Mouse (Mus musculus) kidney, embryonic 15.5 days (tissue): ENCODE data around the gene Cacna1f. TPM values are rescaled to one million over a fixed set of nuclear protein-coding genes. Genes with fewer than 3 reads are reported as not detected.

Experiments
- ATAC-seq: fragments of 200-750 bp; cut with Nextera tagmentation; replicated peaks from 2 replicates; pipeline ENCODE4 v1.8.0; 2017; ENCODE audit warnings: moderate TSS enrichment; ENCODE audit not compliant: low FRiP score
- H3K27ac ChIP-seq: fragments of 300-500 bp; sonication (generic); 2 replicates; pipeline ENCODE4 v1.5.1; 2015; ENCODE audit warnings: mild to moderate bottlenecking, inconsistent platforms
- H3K27me3 ChIP-seq: fragments of 300-500 bp; sonication (generic); 2 replicates; pipeline ENCODE4 v1.6.1; 2015; ENCODE audit warnings: inconsistent platforms
- H3K36me3 ChIP-seq: fragments of 300-500 bp; sonication (generic); 2 replicates; pipeline ENCODE4 v1.6.1; 2015; ENCODE audit warnings: inconsistent platforms
- H3K4me1 ChIP-seq: fragments of 300-500 bp; sonication (generic); 2 replicates; pipeline ENCODE4 v1.6.1; 2015; ENCODE audit warnings: inconsistent platforms
- H3K4me2 ChIP-seq: fragments of 300-500 bp; sonication (generic); 2 replicates; pipeline ENCODE4 v1.6.1; 2015; ENCODE audit warnings: moderate library complexity, mild to moderate bottlenecking, inconsistent platforms
- H3K4me3 ChIP-seq: fragments of 300-500 bp; sonication (generic); replicated peaks from 2 replicates; pipeline ENCODE4 v1.5.1; 2015; ENCODE audit warnings: mild to moderate bottlenecking, inconsistent platforms
- H3K9ac ChIP-seq: fragments of 300-500 bp; sonication (generic); 2 replicates; pipeline ENCODE4 v1.6.1; 2015; ENCODE audit warnings: mild to moderate bottlenecking, inconsistent platforms
- H3K9me3 ChIP-seq: fragments of 300-500 bp; sonication (generic); replicated peaks from 2 replicates; pipeline ENCODE4 v1.6.1; 2016; ENCODE audit warnings: inconsistent platforms
- WGBS: fragments of 180-500 bp; shearing (Covaris S2); methylation state at CpG from one replicate; pipeline ENCODE4 v1.1.7; 2015; ENCODE audit warnings: mixed read lengths; 5-methylcytosine and 5-hydroxymethylcytosine counted together
- polyA plus RNA-seq: library from polyadenylated mRNA; unstranded; fragments of >200 nt; fragmentation: Nextera tagmentation; extraction: Ambion mirVana; gene quantifications from 2 replicates; pipeline ENCODE4 v1.2.1, GENCODE M21; 2015

Gene Cacna1f
- polyA plus RNA-seq, 1 experiment from 2014 or later = not detected

DNA sequence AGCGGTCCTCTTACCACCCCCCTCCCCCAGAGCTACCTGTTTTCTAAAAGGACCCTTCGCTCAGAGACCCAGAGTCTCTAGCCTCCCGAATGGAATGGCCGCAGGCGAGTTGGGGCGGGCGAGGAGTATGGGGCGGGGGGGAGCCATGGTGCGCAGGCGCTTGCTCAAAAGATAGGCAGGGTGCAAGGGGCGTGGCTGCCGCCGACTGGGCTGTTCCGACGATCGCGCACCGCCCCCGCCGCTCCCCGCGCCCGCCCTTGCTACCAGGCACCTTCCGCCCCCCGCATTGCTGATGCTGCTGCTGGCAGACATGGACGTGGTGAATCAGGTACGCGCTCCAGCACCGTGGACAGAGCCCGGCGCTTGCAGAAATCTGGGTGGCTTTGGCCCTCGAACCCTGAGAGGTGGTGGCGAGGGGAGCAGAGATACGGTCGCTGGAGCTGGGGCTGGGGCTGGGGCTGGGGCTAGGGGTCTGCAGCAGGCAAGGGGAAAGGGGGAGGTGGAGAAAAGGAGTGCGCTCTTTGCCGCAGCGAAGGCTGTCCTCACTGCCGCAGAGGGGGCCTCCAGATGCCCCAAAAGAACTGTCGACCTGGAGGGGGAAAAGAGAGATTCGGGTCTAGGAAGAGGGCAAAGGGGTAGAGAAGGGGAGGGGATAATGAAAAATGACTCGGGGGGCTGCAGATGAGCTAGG, 31.7 kb downstream of the Cacna1f start, which contains the start of gene Syp:
Syp (plus strand) TSS at position 71 of the 691 bp plus-strand sequence.
- peak; percentile 89 for ATAC-seq
- no peaks in the 10 kb centered on the region for H3K36me3 ChIP-seq
- H3K27me3 ChIP-seq = peaks cover 17% of the 10 kb centered on the region
- H3K4me3 ChIP-seq = peak within 1 kb of the TSS; percentile 36
- H3K4me2 ChIP-seq = peak within 1 kb of the TSS; percentile 55
- no peak within 1 kb of the TSS for H3K9ac ChIP-seq
- H3K27ac ChIP-seq = no peak within 1 kb of the TSS
- WGBS = 25% methylated on average over 25 of the region's 42 CpGs
- H3K4me1 ChIP-seq = no peaks in the 10 kb centered on the region
- no peaks in the 10 kb centered on the region for H3K9me3 ChIP-seq

DNA sequence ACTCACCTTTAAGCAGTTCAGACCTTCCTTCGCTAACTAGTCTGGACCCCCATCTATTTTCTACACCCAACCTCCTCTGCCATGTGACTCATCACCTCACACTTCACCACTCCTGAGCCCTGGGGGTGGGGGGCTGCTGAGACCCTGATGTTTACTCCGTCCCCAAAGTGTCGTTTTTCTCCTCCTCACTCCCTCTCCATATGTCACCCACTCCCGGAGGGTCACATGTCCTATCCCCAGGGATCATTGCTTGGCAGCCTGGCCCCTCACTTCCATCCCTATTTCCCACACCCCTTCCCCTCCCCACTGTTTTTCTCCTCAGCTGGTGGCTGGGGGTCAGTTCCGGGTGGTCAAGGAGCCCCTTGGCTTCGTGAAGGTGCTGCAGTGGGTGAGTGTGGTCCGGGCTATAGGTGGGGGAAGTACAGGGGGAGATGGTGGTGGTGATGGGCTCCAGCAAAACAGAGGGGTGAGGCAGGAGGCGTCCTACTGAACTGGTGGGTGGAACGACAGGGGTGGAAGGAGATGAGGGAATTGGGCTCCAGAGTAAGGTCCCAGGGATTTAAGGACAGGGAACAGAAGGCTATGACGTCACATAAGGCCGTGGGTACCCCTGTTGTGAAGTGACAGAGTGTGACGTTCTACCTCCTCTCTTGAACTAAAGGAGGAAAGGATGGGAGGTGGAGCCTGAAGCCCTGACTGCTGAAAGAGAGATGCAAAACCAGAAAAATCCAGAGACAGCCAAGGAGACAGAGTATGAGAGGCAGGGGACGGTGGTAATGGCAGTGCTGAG, 32.8 kb downstream of the Cacna1f start:
- Histone ChIP-seq H3K9ac (no peak overlapping the region), H3K27me3 (peaks cover 17% of the 10 kb centered on the region), H3K36me3 (no peaks in the 10 kb centered on the region), H3K4me2 (peak overlapping the region; percentile 55; the same call in 1 of the 2 replicates), H3K27ac (no peak overlapping the region), H3K9me3 (no peaks in the 10 kb centered on the region), H3K4me3 (no peak overlapping the region), H3K4me1 (no peaks in the 10 kb centered on the region)
- ATAC-seq = no peak
- WGBS = 20% methylated on average over 13 of the region's 13 CpGs

DNA sequence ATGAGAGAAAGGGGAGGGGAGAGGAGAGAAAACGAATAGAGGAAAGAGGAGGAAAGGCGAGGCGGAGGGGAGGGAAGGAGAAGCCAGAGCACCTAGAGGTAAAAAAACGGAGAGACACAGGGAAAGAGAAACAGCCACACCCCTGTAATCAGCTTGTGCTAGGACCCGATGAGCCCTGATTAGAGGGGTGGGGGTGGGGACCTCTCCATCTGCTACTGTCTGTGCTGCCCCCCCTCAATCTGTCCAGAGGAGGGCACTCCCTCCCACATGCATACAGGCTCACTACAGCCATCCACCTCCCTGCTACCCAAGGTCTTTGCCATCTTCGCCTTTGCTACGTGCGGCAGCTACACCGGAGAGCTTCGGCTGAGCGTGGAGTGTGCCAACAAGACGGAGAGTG, 33.9 kb downstream of the Cacna1f start:
- H3K4me1 ChIP-seq = no peaks in the 10 kb centered on the region
- no peak overlapping the region for H3K4me3 ChIP-seq
- H3K4me2 ChIP-seq = no peak overlapping the region
- ATAC-seq = no peak
- H3K27ac ChIP-seq = no peak overlapping the region
- no peaks in the 10 kb centered on the region for H3K9me3 ChIP-seq
- WGBS = 28% methylated on average over 12 of the region's 12 CpGs
- peaks cover 17% of the 10 kb centered on the region for H3K27me3 ChIP-seq
- no peak overlapping the region for H3K9ac ChIP-seq
- H3K36me3 ChIP-seq = no peaks in the 10 kb centered on the region

DNA sequence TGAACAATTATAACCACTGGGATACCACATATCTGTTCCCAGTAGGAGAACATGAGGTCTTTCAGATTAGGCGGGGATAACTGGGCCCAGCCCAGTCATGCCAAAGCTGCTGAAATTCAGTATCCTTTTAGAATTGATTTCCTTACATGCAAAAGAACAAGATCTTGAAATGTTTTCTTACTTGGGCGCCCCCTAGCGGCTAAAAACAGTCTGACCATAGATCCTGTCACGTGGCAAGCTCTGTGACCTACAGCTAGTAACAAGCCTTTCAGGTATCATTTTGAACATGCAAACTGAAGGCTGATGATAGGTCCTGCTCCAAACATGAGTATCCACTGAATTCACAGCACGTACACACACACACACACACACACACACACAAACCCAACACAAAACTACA, 38.5 kb downstream of the Cacna1f start:
- no peak for ATAC-seq
- no peak overlapping the region for H3K9ac ChIP-seq
- no peaks in the 10 kb centered on the region for H3K4me1 ChIP-seq
- H3K4me2 ChIP-seq = no peak overlapping the region
- WGBS = 19% methylated on average over 5 of the region's 5 CpGs
- H3K9me3 ChIP-seq = no peaks in the 10 kb centered on the region
- no peak overlapping the region for H3K27ac ChIP-seq
- no peak overlapping the region for H3K4me3 ChIP-seq
- no peaks in the 10 kb centered on the region for H3K36me3 ChIP-seq
- peaks cover 4% of the 10 kb centered on the region; the same call in 1 of the 2 replicates for H3K27me3 ChIP-seq

DNA sequence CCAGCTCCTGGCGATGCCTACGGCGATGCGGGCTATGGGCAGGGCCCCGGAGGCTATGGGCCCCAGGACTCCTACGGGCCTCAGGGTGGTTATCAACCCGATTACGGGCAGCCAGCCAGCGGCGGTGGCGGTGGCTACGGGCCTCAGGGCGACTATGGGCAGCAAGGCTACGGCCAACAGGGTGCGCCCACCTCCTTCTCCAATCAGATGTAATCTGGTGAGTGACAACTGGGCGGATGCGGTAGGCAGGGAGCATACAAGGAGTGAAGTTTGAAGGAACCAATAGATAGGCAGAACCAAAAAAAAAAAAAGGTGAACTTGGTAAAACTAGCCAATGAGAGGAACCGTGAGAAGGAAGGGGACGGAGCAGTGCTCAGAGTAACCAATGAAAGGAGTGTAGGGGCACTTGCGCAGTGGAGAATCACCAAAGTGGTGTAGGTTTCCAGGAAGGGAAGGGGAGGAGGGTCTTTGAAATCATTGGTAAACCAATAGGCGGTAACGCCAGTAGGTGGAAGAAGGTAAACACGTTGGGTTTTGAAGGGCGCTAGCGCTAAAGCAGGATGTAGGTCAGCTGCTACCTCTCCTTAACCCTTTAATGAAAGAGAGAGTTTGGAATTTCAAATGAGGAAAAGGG, 41.9 kb downstream of the Cacna1f start:
- ATAC-seq = peak; percentile 97
- H3K4me1 ChIP-seq = no peaks in the 10 kb centered on the region
- H3K9me3 ChIP-seq = no peaks in the 10 kb centered on the region
- peak overlapping the region; percentile 65 for H3K4me2 ChIP-seq
- peak overlapping the region; percentile 88 for H3K27ac ChIP-seq
- no peaks in the 10 kb centered on the region for H3K27me3 ChIP-seq
- peak overlapping the region; percentile 52 for H3K4me3 ChIP-seq
- WGBS = 18% methylated on average over 25 of the region's 25 CpGs
- H3K36me3 ChIP-seq = no peaks in the 10 kb centered on the region
- H3K9ac ChIP-seq = peak overlapping the region; percentile 62

DNA sequence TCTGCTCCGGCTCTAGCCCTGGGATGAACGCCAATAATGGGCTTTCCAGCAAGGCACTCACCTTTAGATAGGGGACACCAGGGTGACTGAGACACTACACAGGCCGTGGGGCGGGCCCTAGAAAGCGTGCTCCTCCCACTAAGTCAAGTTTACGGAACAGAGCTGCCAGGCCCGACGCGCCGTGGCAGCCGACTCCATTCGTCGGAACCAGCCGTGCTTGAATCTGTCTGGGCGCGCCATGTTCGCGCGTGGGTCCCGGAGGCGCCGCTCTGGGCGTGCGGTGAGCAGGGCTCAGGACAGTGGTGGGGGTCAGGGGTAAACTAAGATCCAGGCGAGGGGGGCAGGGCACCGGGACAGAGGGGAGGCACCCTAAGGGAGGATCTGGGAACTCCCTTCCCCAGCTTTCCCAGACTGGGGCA, 50.3 kb downstream of the Cacna1f start, which contains the start of gene Prickle3:
Prickle3 (plus strand) TSS at position 40 of the 419 bp plus-strand sequence.
- peaks cover 14% of the 10 kb centered on the region; the same call in 1 of the 2 replicates for H3K4me1 ChIP-seq
- peak within 1 kb of the TSS; percentile 50 for H3K9ac ChIP-seq
- H3K36me3 ChIP-seq = 0 out of 2 replicates have a peak, but pooled peaks cover 5% of the 10 kb centered on the region
- peak; percentile 38; the same call in 1 of the 2 replicates for ATAC-seq
- no peaks in the 10 kb centered on the region for H3K27me3 ChIP-seq
- H3K9me3 ChIP-seq = no peaks in the 10 kb centered on the region
- WGBS = 18% methylated on average over 26 of the region's 26 CpGs
- H3K27ac ChIP-seq = peak within 1 kb of the TSS; percentile 89
- H3K4me3 ChIP-seq = peak within 1 kb of the TSS; percentile 57
- peak within 1 kb of the TSS; percentile 65 for H3K4me2 ChIP-seq

DNA sequence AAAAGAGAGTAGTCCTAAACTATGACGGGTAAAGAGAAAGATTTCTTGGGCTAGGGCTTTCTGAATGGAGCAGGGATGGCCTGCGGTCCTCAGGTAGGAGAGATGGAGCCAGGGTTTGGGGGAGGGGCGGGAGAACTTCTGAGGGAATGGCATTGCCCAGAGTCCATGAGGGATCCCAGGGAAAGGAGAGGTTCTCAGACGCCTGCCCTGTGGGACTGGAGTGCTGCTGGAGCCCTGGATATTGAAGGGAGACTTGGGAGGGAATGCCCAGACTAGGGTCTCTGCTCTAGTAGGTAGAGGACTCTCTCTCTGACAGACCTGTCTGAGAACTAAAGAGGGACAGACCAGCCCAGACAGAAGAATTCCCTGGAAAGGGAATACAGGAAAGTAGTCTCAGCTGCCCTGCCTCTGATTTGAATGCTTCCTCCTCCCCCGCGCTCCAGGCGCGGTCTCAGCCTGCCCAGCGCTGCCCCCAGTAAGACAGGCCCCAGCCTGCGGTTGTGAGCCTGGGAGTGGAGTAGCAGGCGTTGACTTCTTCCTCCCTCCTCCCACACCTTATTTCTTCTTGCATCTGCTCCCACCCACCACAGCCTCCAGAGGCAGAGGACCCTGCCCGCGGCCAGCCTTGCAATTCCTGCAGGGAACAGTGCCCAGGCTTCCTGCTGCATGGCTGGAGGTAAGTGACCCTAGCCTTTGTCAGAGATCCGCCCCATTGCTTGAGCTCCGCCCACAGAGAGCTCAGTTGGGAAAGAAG, 51.3 kb downstream of the Cacna1f start:
- H3K27ac ChIP-seq = peak overlapping the region; percentile 89
- 0 out of 2 replicates have a peak, but pooled peaks cover 5% of the 10 kb centered on the region for H3K36me3 ChIP-seq
- peak overlapping the region; percentile 50; the same call in 1 of the 2 replicates for H3K9ac ChIP-seq
- ATAC-seq = peak; percentile 88
- H3K4me3 ChIP-seq = peak overlapping the region; percentile 57
- peak overlapping the region; percentile 65 for H3K4me2 ChIP-seq
- peaks cover 14% of the 10 kb centered on the region; the same call in 1 of the 2 replicates for H3K4me1 ChIP-seq
- 20% methylated on average over 15 of the region's 15 CpGs for WGBS
- no peaks in the 10 kb centered on the region for H3K9me3 ChIP-seq
- H3K27me3 ChIP-seq = no peaks in the 10 kb centered on the region

DNA sequence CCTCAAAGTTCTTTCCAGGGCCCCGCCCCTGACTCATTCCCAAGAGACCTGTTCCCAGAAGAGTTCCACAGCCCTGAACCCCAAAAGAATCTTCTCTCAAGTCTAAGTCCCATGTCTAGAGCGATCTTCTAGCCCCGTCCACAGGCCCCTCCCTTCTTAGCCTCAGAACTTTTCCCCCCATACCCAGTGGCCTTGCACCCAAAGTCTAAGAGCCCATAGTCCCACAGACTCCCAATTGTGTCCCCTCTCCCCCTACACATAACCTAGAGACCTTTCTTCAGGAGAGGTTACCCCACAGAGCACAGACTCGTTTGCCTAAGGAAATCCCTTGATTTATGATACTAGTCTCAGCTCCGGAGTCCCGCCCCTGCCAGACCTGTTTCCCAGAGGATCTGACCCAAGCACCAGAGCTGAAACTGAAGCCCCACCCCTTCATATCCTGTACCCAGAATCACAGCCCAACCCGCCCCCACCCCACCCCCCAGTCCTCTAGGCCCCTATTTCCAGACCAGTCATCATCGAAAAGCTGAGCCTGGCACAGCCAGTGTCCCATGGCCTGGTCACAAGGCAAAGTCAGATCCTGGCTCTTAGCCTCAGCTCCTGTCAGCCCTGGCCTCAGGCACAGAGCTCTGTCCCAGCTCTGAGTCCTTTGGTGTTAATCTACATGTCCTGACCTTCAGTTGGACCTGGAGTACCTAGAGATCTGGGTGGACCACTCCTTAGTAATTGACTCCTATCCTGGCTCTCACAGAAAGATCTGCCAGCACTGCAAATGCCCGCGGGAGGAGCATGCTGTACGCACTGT, 52.1 kb downstream of the Cacna1f start:
- peaks cover 14% of the 10 kb centered on the region; the same call in 1 of the 2 replicates for H3K4me1 ChIP-seq
- H3K4me2 ChIP-seq = peak overlapping the region; percentile 65
- H3K9me3 ChIP-seq = no peaks in the 10 kb centered on the region
- peak overlapping the region; percentile 89 for H3K27ac ChIP-seq
- peaks cover 12% of the 10 kb centered on the region; the same call in 1 of the 2 replicates for H3K36me3 ChIP-seq
- no peaks in the 10 kb centered on the region for H3K27me3 ChIP-seq
- WGBS = 40% methylated on average over 11 of the region's 11 CpGs
- H3K9ac ChIP-seq = no peak overlapping the region
- peak overlapping the region; percentile 57 for H3K4me3 ChIP-seq
- ATAC-seq = peak; percentile 50

DNA sequence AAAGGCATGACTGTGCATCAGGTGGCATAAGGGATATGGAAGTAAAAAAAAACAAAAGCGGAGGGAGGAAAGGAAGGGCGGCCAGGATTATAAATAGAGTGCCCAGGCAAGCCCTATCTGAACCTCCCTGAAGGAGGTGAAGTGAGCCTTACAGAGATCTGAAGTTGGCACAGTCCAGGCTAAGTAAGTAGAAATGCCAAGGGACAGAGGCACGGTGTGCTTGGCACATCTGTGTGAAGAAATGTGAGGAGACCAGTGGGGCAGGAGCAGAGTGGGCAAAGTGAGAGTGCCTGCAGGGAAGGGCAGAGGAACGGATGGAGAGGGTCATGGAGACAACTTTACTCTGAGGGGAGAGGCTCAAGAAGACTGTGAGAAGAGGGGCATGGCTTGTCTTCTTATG, 54.2 kb downstream of the Cacna1f start:
- Histone ChIP-seq H3K4me1 (peaks cover 14% of the 10 kb centered on the region; the same call in 1 of the 2 replicates), H3K27ac (no peak overlapping the region), H3K4me3 (no peak overlapping the region), H3K4me2 (no peak overlapping the region), H3K36me3 (peaks cover 24% of the 10 kb centered on the region), H3K9ac (no peak overlapping the region), H3K9me3 (no peaks in the 10 kb centered on the region), H3K27me3 (no peaks in the 10 kb centered on the region)
- no peak for ATAC-seq
- 81% methylated on average over 4 of the region's 4 CpGs for WGBS

DNA sequence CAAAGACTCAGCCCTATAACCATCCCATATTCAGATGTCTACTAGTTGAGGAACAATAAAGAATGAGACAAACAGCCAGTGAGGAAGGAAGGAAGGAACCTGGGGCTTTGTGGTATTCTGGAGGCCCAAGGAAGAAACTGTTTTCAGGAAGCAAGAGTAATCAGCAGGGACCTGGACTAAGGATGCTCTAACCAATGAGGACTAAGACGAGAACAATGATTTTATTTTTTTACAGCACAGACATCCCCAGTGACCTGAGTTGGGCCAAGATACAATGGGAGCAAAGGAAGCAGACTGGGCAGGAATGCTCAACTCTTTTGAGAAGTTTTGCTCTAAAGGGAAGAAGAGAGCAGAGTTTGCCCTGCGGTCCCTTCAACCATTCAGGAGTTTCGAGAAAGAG, 56.1 kb downstream of the Cacna1f start:
- no peak for ATAC-seq
- H3K9ac ChIP-seq = no peak overlapping the region
- H3K27me3 ChIP-seq = no peaks in the 10 kb centered on the region
- no peak overlapping the region for H3K4me2 ChIP-seq
- peaks cover 11% of the 10 kb centered on the region; the same call in 1 of the 2 replicates for H3K4me1 ChIP-seq
- no peaks in the 10 kb centered on the region for H3K9me3 ChIP-seq
- no peak overlapping the region for H3K4me3 ChIP-seq
- peaks cover 39% of the 10 kb centered on the region for H3K36me3 ChIP-seq
- 81% methylated on average over 3 of the region's 3 CpGs for WGBS
- H3K27ac ChIP-seq = peak overlapping the region; percentile 51; the same call in 1 of the 2 replicates
